Comparison of ENCODE assay signal across 20 mouse cellular contexts in the genomic region with DNA sequence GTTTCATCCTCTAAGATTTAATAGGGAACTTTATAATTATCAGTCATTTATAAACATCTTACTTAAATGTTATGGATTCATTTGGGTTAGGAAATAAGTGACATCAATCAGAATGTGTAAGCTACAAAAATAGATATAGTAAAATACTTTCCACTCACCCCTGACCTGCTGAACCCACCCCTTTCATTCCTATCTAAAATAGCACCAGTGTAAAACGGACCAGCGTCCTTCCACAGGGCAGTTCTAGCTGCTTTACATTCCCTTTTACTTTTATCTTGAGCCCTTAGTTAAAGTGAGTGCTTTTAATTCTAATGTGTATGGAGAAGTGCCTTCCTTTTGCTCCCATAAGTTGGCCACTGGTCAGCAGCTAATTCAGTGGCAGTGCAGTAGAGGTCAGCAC.
"Had no signal": no experiment of that assay in that cellular context is flagged by ENCODE, and none has a peak within 500 bp of the region (broad histone marks: within the 10 kb centered on the region; RNA-seq: fewer than 3 reads in every experiment).

No protein-coding gene starts in this region.

- H3K36me3 ChIP-seq: limb, embryonic 10.5 days; limb, embryonic 13.5 days; liver, embryonic 12.5 days; liver, embryonic 15.5 days; lung, embryonic 15.5 days had no signal

- H3K27me3 ChIP-seq: limb, embryonic 13.5 days; liver, embryonic 12.5 days; liver, embryonic 15.5 days; lung, embryonic 15.5 days; midbrain, embryonic 12.5 days had no signal

- DNase-seq: kidney, postnatal 14 days; kidney, postnatal 4 days; liver; lung, adult 18-20 months; lung, postnatal 14 days; right cerebral cortex, adult 18-20 months; right cerebral cortex, postnatal 14 days; right cerebral cortex, postnatal 4 days; thymus, adult 2 months; thymus, postnatal 14 days; thymus, postnatal 4 days had no signal

- H3K4me3 ChIP-seq: limb, embryonic 10.5 days; limb, embryonic 13.5 days; liver, embryonic 12.5 days; liver, embryonic 15.5 days; lung, embryonic 15.5 days; midbrain, embryonic 12.5 days had no signal

- H3K4me2 ChIP-seq: limb, embryonic 13.5 days; liver, embryonic 12.5 days; liver, embryonic 15.5 days; lung, embryonic 15.5 days; midbrain, embryonic 12.5 days had no signal

- H3K4me1 ChIP-seq: liver, embryonic 12.5 days; liver, embryonic 15.5 days; lung, embryonic 15.5 days; midbrain, embryonic 12.5 days had no signal

- H3K27ac ChIP-seq: limb, embryonic 10.5 days; limb, embryonic 13.5 days; liver, embryonic 12.5 days; liver, embryonic 15.5 days; lung, embryonic 15.5 days; macrophage; midbrain, embryonic 12.5 days; stomach, postnatal 0 days had no signal

- H3K9me3 ChIP-seq: limb, embryonic 10.5 days; limb, embryonic 13.5 days; liver, embryonic 12.5 days; liver, embryonic 15.5 days; lung, embryonic 15.5 days; midbrain, embryonic 12.5 days had no signal

- H3K9ac ChIP-seq: limb, embryonic 13.5 days; liver, embryonic 12.5 days; liver, embryonic 15.5 days; lung, embryonic 15.5 days; midbrain, embryonic 12.5 days had no signal

- ATAC-seq: liver, embryonic 12.5 days; midbrain, embryonic 16.5 days had no signal
